Mouse (Mus musculus) cortical plate, adult 2 months (tissue): ENCODE measurements around the gene Spop.

ENCODE experiments used
- CTCF ChIP-seq: fragments of 200-500 bp; IDR thresholded peaks from 2 replicates; pipeline ENCODE4 v1.5.1; 2011; ENCODE audit warnings: mild to moderate bottlenecking, control low read depth, low read length; ENCODE audit not compliant: insufficient read depth; ENCODE audit errors: extremely low read depth
- POLR2A ChIP-seq: fragments of 200-500 bp; IDR thresholded peaks from 2 replicates; pipeline ENCODE4 v1.6.1; 2011; ENCODE audit warnings: mild to moderate bottlenecking, low read length, control low read depth; ENCODE audit not compliant: insufficient read depth; ENCODE audit errors: extremely low read depth

DNA sequence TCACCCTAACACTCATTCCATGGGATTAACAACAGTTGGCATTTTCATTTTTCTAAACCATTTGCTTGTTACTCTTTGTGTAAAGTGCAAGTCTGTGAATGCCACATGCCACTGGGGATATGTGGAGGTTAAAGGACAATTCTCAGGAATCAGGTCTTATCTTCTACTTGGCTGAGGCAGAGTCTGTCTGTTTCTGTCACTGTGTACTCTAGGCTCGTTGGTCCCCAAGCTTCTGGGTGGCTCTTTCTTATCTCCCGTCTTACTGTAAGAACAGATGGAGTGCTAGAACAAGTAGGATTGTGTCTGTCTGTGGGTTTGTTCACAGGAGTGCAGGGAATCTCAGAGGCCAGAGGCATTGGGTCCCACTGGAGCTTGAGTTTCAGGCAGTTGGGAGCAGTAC is 17.5 kb downstream of the Spop start:
- TF ChIP-seq POLR2A: no peak
- no peak for TF ChIP-seq CTCF
